Mouse (Mus musculus) granulocyte monocyte progenitor cell, adult 5-6 weeks (primary cell): ENCODE results near the gene Thy1. TPM values are rescaled to one million over a fixed set of nuclear protein-coding genes. Genes with fewer than 3 reads are reported as not detected.

Source experiments
- ATAC-seq: replicated peaks from 2 replicates; pipeline ENCODE4 v1.8.0; 2016; ENCODE audit warnings: mild to moderate bottlenecking, moderate TSS enrichment, inconsistent platforms; ENCODE audit not compliant: poor library complexity, severe bottlenecking
- total RNA-seq, 2 experiments: library from RNA; stranded (forward) in 1 of 2; stranded (reverse) in 1 of 2; fragments of 200-712, 200-1000 nt in 1 of 2; fragments of >200 nt in 1 of 2; fragmentation: Nextera tagmentation in 1 of 2; gene quantifications; 2 replicates each; pipeline ENCODE4 v1.2.3; 2014 to 2017

The Thy1 gene
- total RNA-seq, 2 experiments from 2014 or later = not detected

- no peak for ATAC-seq
These were observed 37.0 kb downstream of the Thy1 start for GRCm38 (mm10) chr9:44079997-44080780.

- peak; percentile 38 for ATAC-seq
These were observed 37.8 kb downstream of the Thy1 start for GRCm38 (mm10) chr9:44080953-44081352.

- ATAC-seq = no peak
These were observed 38.4 kb downstream of the Thy1 start for GRCm38 (mm10) chr9:44081581-44081980.

DNA sequence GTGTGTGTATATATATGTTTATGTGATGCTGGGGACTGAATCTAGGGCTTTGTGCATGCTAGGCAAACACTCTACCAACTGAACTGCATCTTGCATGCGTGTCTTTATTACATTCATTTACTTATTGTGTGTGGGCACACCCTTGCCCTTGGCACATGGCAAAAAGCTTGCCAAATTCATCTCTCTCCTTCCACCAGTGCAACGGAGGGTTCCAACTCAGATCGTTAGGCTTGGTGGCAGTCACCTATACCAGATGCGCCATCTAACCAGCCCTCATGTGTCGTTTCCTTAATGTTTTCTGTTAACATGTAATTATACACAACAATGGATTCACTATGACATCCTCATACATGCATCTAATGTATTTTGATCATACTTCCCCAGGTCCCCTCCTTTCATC is 39.1 kb downstream of the Thy1 start:
- no peak for ATAC-seq

DNA sequence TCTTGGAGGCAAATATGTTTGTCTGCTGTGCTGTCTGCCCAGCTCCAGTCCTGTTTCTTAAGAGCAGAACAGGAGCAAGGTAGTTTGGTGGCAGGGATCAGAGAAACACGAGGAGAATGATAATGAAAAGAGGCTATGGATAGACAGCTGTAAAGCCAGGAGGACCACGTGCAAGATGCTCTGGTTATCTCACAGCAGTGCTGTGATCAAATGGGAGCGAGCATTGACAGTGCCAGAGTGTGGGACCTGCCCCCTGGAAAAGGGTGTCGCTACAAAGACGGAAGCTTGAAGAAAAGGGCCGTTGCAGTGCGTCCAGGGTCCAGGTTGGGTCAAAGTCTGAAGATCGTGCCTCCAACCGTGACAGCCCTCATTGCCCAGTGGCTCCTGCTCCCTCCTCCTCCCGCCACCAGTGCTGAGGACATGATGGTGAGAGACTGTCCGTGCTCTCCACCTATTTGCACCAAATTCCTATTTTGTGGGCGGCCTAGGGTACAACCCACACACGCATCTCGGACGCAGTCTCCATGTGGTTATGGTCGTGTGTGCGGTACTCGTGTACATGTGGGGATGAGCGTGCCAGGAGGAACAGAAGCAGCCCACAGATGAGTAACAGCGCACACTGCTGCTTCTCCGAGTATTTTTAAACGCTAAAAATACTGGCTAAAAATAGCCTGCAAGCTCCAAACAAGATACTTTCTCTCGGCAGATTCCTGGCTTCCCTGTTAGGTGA is 40.4 kb downstream of the Thy1 start:
- ATAC-seq = no peak

DNA sequence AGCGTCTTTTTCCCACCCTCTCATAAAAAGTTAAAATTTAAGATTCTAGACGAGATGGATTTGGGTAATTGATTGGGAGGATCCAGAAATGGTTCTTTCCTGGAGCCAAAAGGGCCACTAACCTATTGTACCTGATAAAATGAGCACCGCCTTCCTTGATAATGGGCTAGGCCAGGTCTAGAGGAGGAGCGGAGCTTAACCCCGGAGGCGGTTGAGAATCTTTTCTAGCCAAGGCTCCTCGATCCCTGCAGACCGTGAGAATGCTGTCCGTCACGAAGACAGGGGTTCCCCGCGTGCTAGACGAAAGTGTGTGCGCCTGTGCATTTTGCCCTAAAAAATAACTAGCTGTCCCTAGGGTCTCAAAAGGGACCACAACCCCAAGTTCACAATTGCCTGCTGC is 41.1 kb downstream of the Thy1 start:
- ATAC-seq = no peak

GRCm38 (mm10) chr9:44084659-44085229 is 41.6 kb downstream of the Thy1 start:
- peak; percentile 51 for ATAC-seq

DNA sequence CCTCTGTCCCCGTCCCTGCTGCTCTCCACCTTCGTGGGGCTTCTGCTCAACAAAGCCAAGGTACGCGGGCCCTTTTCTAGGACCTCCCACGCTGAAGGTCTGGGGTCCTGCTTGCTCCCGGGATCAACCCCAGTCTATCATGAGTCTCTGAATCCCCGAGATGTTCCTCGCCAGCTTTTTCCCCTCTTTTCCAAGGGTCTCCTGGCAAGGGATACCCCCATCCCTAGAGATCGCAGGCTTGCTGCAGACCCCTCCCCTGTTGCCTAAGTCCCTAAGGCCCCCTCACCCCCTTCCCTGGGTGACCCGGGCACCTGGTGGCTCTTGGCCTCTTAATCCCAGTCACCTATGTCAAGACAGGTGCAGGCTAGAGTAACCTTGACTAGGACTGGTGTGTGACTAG is 42.1 kb downstream of the Thy1 start:
- ATAC-seq = no peak

- ATAC-seq = no peak
These were observed 42.8 kb downstream of the Thy1 start for GRCm38 (mm10) chr9:44085741-44086665.

DNA sequence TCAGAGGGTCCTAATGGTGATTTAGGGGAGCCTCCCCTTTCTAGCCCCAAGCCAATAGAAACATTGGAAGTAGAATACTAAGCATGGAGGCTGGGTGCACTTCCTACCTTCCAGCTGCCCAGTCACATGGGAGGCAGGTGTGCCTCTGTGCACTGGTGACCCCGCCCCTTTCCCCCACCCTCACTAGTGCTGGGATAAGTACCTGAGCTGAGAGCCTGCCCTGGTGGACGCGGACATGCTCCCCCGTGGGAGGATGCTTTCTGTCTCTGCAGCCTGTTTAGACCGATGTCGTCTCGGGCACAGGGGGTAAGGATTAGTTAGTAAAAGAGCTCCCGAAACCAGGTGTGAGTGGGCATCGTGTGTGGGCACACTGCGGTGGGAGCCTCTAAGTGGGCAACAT is 43.8 kb downstream of the Thy1 start:
- no peak for ATAC-seq

DNA sequence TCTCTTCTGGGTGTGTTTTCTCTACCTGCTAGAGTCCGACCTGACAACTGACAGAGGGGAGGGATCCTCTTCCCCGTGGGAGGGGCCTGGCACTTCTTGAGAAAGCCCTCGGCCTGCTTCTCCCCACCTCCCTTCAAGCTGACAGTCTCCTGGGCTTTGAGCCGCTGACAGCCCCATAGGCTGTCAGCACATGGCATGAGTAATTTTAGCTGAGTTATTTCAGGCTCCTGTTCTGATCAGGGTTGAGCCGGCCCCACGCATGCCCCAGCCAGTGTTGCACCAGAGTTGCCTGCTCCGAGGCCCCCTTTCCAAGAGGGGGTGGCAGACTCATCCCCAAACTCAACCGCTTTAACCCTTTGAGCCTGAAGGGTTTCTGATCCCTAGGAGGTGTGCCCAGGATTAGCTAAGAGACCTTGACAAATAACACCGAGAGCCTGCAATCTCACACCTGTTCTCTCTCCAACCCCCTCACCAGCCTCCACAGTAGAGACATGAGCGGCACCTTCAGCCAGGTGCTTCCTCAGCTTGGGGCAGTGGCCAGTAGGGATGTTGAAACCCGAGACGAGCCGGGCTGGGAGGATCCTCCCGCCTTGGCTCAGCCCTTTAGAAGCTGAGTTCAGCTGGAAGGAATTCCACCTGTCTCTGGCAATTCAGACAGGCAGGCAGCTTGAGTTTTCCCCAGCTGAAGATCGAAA is 44.7 kb downstream of the Thy1 start:
- ATAC-seq = peak; percentile 26

DNA sequence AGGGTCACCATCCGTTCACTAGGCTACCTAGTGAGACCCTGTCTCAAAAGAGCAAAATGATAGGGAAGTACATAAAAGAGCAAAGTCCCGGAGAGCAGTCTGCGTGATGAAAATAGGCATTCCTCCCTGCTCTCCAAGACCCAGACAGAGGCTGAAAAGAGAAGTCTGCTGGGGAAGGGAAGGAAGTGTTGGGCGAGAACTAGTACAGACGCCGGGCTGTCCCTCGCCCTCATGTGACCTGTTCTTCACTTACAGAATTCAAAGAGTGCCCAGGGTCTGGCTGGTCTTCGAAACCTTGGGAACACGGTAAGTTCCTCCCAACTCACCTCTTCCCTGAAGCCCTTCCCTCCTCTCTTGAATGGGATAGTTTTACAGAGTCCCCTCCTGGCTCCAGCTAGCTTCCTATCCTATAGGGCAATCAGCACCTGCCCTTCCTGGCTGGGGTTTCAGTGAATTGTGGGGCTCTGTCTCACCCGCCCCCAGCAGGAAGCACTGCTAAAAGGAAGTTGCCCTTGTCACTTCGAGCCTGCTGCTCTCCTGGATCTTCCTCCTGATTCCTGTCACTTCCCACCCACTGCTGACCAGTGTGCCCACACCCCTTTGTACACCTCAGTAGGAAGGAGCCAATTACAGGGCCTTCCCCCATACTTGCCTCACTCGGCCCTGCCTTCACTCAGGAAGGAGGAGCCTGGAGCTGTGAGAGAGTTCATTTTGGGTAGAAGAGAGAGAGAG is 45.9 kb downstream of the Thy1 start:
- ATAC-seq = peak; percentile 65

DNA sequence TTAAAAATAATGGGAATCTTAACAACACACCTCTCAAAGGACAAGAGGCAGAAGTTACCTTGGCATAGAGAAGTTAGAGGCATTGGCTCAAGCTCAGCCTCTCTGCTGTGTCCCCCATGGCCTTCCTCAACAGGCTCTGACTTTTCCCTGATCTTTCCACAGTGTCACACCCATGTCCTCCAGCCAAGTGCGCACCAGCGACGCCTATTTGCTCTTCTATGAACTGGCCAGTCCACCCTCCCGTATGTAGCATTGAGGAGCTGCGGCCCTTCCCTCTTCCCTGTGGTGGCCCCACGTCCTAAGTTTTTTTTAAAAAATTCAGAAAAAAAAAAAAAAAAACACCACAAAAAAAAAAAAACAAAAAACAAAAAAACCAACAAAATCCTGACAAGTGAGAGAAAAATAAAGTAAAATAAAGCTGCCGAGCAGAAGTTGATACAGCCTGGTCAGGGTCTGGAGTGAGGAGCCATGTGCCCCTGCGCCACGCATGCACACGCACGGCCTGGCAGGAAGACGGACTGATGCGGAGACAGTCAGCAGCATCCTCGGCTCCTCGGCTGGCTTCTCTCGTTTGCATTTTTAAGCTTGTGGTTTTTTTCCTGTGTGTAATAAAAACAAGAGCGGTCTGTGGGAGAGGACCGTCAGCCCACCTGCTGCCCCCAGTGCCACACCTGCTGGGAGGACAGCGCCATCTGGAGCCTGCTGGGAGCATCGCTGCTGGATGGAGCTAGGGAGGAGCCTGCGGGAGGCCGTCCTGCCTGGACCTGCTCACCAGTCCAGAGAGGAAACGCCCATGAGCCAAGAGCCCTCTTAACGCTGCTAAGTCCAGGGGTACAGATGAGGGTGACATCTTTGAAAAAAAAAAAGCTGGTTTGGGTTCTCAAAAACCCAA is 50.7 kb downstream of the Thy1 start:
- peak; percentile 42 for ATAC-seq

DNA sequence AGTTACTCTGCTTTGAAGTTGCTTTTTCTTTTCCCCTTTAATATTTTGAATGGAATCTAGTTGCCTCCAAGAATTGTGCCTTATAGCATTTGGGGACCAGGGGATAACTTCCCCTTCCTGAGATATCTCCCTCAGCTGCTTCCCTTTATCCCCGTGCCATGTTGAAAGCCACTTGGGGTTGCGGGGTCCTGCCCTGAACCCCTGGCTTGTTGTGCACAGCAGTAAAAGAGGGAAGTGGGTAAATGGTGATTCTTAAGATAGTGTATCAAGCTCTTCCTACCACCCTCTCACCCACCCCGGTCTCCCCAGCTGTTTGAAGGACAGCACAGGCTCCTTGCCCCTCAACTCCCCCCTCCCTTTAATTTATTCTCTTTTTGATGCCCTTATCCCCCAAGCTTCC is 51.6 kb downstream of the Thy1 start:
- ATAC-seq = peak; percentile 92

- ATAC-seq = no peak
These were observed 52.6 kb downstream of the Thy1 start for GRCm38 (mm10) chr9:44095781-44096180.

DNA sequence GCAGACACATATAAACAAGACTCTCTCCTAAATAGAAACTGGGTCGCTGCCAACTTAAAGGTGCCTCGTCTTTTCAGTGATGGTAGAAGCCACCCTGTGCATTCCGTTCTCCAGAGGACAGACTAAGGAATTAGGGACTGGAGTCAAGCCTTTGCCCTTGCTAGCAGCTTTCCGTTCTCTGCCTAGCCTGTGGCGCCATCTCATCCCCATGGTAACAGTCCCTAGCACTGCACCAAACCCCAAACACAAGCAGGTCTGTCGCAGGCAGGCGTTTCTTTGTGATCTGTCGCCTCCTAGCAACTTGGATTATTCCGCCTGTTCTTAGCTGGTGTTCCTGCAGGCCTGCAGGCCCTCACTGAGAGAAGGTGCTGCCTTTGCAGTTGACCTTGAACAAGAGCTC is 53.4 kb downstream of the Thy1 start:
- no peak for ATAC-seq
